Mouse (Mus musculus) C2C12 (cell line): Measurements from ENCODE around the gene Ntn5. TPM values are rescaled to one million over a fixed set of nuclear protein-coding genes. Genes with fewer than 3 reads are reported as not detected.

Source experiments
- H3K27me3 ChIP-seq: one replicate; pipeline ENCODE4 v1.6.1; 2011; ENCODE audit not compliant: control insufficient read depth, insufficient read depth, insufficient read length
- H3K36me3 ChIP-seq: one replicate; pipeline ENCODE4 v1.6.1; 2011; ENCODE audit not compliant: control insufficient read depth, insufficient read depth
- H3K4me3 ChIP-seq: one replicate; pipeline ENCODE4 v1.5.1; 2011; ENCODE audit warnings: mild to moderate bottlenecking, control low read depth; ENCODE audit not compliant: poor library complexity, insufficient read depth, severe bottlenecking
- H3K79me2 ChIP-seq: one replicate; pipeline ENCODE4 v1.6.1; 2011; ENCODE audit not compliant: control insufficient read depth, insufficient read depth
- H3K79me3 ChIP-seq: one replicate; pipeline ENCODE4 v1.6.1; 2011; ENCODE audit warnings: low read depth, control low read depth
- H3ac ChIP-seq: one replicate; pipeline ENCODE3; 2011; ENCODE audit warnings: low read depth; ENCODE audit not compliant: control insufficient read depth, insufficient read length
- CEBPB ChIP-seq: IDR thresholded peaks from one replicate; pipeline ENCODE4 v1.6.1; 2011; ENCODE audit warnings: low read depth, mild to moderate bottlenecking, control low read depth, moderate library complexity
- CTCF ChIP-seq: IDR thresholded peaks from one replicate; pipeline ENCODE4 v1.5.1; 2011; ENCODE audit not compliant: control insufficient read depth, insufficient read depth, insufficient read length
- FOSL1 ChIP-seq: IDR thresholded peaks from one replicate; pipeline ENCODE4 v1.8.0; 2011; ENCODE audit warnings: mild to moderate bottlenecking, low read length; ENCODE audit not compliant: poor library complexity, insufficient read depth, severe bottlenecking
- MAX ChIP-seq: IDR thresholded peaks from one replicate; pipeline ENCODE4 v1.6.1; 2011; ENCODE audit warnings: mild to moderate bottlenecking, control low read depth
- MYOD1 ChIP-seq: IDR thresholded peaks from one replicate; pipeline ENCODE4 v1.6.1; 2011; ENCODE audit warnings: low read depth; ENCODE audit not compliant: control insufficient read depth, insufficient read length
- MYOG ChIP-seq: IDR thresholded peaks from one replicate; pipeline ENCODE4 v1.6.1; 2011; ENCODE audit not compliant: control insufficient read depth, insufficient read length; ENCODE audit errors: extremely low read depth
- USF1 ChIP-seq: IDR thresholded peaks from one replicate; pipeline ENCODE4 v1.6.1; 2011; ENCODE audit warnings: low read depth, mild to moderate bottlenecking, control low read depth, moderate library complexity
- polyA plus RNA-seq: library from polyadenylated mRNA; unstranded; fragments of >200 nt; fragmentation: generic; extraction: Trizol; gene quantifications from one replicate; pipeline ENCODE4 v1.2.1, GENCODE M21; 2012; ENCODE audit warnings: missing spikeins

The Ntn5 gene
- polyA plus RNA-seq, 1 experiment, result 0.04 TPM

- Histone ChIP-seq H3K79me2 (no peaks in the 10 kb centered on the region), H3K79me3 (no peaks in the 10 kb centered on the region), H3K4me3 (no peak overlapping the region), H3ac (no peak overlapping the region), H3K36me3 (no peaks in the 10 kb centered on the region), H3K27me3 (no peaks in the 10 kb centered on the region)
- TF ChIP-seq MYOD1, result no peak
- no peak for TF ChIP-seq MYOG
- TF ChIP-seq CTCF, result no peak
- no peak for TF ChIP-seq MAX
- no peak for TF ChIP-seq FOSL1
- no peak for TF ChIP-seq USF1
- no peak for TF ChIP-seq CEBPB
These were observed 24.5 kb downstream of the Ntn5 start for GRCm38 (mm10) chr7:45708221-45708761.

- no peaks in the 10 kb centered on the region for H3K36me3 ChIP-seq
- H3K4me3 ChIP-seq, result no peak overlapping the region
- peaks cover 3% of the 10 kb centered on the region for H3K79me2 ChIP-seq
- no peak for TF ChIP-seq CEBPB
- TF ChIP-seq CTCF, result no peak
- no peak for TF ChIP-seq MYOD1
- TF ChIP-seq MAX, result no peak
- no peak for TF ChIP-seq FOSL1
- TF ChIP-seq USF1, result no peak
- TF ChIP-seq MYOG, result no peak
- H3K27me3 ChIP-seq, result no peaks in the 10 kb centered on the region
- H3ac ChIP-seq, result no peak overlapping the region
- no peaks in the 10 kb centered on the region for H3K79me3 ChIP-seq
These were observed 25.2 kb downstream of the Ntn5 start for GRCm38 (mm10) chr7:45709036-45709435.

DNA sequence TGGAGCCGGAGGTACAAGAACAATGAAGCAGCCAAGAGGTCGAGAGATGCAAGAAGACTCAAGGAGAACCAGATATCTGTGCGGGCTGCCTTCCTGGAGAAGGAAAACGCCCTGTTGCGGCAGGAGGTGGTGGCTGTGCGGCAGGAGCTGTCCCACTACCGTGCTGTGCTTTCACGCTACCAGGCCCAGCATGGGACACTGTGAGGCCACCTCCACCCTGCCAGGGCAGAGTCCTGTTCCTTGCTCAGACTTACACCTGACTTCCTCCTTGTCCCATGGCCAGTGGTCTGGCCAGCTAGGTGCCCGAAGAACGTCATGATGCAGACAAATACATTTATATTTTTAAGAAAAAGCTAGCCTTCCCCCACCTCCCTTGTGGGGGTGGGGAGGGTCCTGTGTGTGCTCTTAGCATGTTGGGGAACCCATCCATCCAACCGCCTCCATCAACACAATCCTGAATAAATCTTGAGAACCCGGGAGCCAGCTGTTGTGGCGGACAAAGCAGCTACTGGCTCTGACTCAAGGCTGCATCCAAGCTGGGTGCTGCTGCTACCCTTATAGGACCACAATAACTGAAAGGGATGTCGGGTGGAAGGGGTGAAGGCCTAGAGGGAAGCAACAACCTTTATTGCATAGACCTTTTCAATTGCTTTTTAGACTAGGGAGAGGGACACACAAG lies 26.0 kb downstream of the Ntn5 start:
- Histone ChIP-seq H3K4me3 (no peak overlapping the region), H3K27me3 (no peaks in the 10 kb centered on the region), H3K79me3 (peaks cover 5% of the 10 kb centered on the region), H3K79me2 (peaks cover 11% of the 10 kb centered on the region), H3ac (no peak overlapping the region), H3K36me3 (no peaks in the 10 kb centered on the region)
- TF ChIP-seq MYOG (no peak), CEBPB (no peak), CTCF (no peak), FOSL1 (no peak), USF1 (no peak), MAX (no peak), MYOD1 (no peak)

GRCm38 (mm10) chr7:45710477-45711191 lies 26.8 kb downstream of the Ntn5 start:
- Histone ChIP-seq H3K79me2 (peaks cover 17% of the 10 kb centered on the region), H3K27me3 (no peaks in the 10 kb centered on the region), H3ac (no peak overlapping the region), H3K4me3 (no peak overlapping the region), H3K79me3 (peaks cover 9% of the 10 kb centered on the region), H3K36me3 (no peaks in the 10 kb centered on the region)
- TF ChIP-seq MYOD1 (no peak), CTCF (no peak), FOSL1 (no peak), USF1 (no peak), MYOG (no peak), MAX (no peak), CEBPB (no peak)

DNA sequence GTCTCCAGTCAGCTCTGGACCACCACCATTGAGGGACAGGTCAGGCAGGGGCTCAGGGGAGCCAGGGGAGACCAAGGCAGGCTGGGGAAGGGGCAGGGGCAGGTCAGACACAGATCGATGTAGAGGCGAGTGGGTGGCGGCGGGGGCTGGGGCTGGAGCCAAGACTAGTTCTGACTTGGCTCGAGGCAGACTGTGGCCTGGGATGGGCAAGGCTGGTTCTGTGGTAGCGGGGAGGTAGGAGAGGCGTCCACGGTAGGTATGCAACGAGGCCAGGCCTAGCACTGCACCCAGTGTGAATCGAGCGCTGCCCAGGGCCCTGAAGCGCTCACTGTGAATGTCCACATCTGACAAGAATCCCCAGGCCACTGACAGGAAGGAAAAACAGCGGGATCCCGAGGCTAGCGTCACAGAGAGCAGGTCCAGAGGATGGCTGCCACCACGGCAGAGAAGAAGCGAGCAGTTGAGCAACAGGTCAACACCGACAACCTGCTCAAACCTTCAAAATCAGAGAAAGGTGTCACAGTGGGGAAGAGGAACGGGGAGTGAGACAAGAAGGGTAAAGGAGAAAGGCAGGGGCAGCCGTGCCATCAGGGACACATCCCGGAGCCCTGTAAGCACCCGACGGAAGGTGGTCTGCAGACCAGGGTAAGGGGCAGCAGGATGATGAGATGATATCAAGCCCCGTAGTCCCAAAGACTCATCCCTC lies 27.6 kb downstream of the Ntn5 start:
- H3ac ChIP-seq, result no peak overlapping the region
- TF ChIP-seq USF1 (no peak), MAX (no peak), CTCF (no peak), MYOG (no peak), CEBPB (no peak), FOSL1 (no peak), MYOD1 (no peak)
- no peaks in the 10 kb centered on the region for H3K27me3 ChIP-seq
- no peak overlapping the region for H3K4me3 ChIP-seq
- peaks cover 12% of the 10 kb centered on the region for H3K79me3 ChIP-seq
- H3K79me2 ChIP-seq, result peaks cover 26% of the 10 kb centered on the region
- H3K36me3 ChIP-seq, result no peaks in the 10 kb centered on the region
